Mouse (Mus musculus) T-cell, adult 66 days (primary cell): ENCODE measurements around the gene Bivm. TPM values are rescaled to one million over a fixed set of nuclear protein-coding genes. Genes with fewer than 3 reads are reported as not detected.

Source experiments
- total RNA-seq, 2 experiments: library from RNA; stranded (reverse); gene quantifications; 3 replicates in 1 of 2; 4 replicates in 1 of 2; pipeline ENCODE4 v1.2.4; 2023

Gene Bivm
- total RNA-seq, result 1 to 10 TPM; 7.8 to 9.1 TPM

GRCm38 (mm10) chr1:44118239-44119054, at the start of gene Bivm, which contains the start of gene Kdelc1:
TSS of gene Bivm (plus strand) at chr1:44118957.
TSS of gene Kdelc1 (minus strand) at chr1:44118808.

GRCm38 (mm10) chr1:44102259-44102717, 16.5 kb upstream of the Bivm start, which contains the start of gene Tex30:
TSS of gene Tex30 (minus strand) at chr1:44102441.

GRCm38 (mm10) chr1:44147563-44148381, 29.0 kb downstream of the Bivm start, which contains the start of gene Ercc5:
TSS of gene Ercc5 (plus strand) at chr1:44147744.

Other genes with a start within 250 kb of the Bivm start
- gene Tpp2, start 185.3 kb upstream of the Bivm start, total RNA-seq, result 100 to 1,000 TPM; 110 TPM
- gene Mettl21c, start 98.9 kb upstream of the Bivm start, total RNA-seq, result not detected
- gene Gm8251, start 57.0 kb upstream of the Bivm start, total RNA-seq, result under 1 TPM; 0.30 to 0.47 TPM
- 10 to 100 TPM; 32.0 to 40.4 TPM for gene Tex30, start 16.5 kb upstream of the Bivm start, total RNA-seq
- 1 to 10 TPM; 3.1 to 4.3 TPM for gene Kdelc1, start 149 bp upstream of the Bivm start, total RNA-seq
- gene Ercc5, start 28.8 kb downstream of the Bivm start, total RNA-seq, result 10 to 100 TPM; 27.0 to 27.4 TPM
- not detected for gene Mettl21e, start 100.0 kb downstream of the Bivm start, total RNA-seq